Mouse (Mus musculus): ENCODE results near the gene Igf2bp2. TPM values are rescaled to one million over a fixed set of nuclear protein-coding genes. Genes with fewer than 3 reads are reported as not detected.

The Igf2bp2 gene
- polyA plus RNA-seq, 1 experiment: 1.8 TPM

DNA sequence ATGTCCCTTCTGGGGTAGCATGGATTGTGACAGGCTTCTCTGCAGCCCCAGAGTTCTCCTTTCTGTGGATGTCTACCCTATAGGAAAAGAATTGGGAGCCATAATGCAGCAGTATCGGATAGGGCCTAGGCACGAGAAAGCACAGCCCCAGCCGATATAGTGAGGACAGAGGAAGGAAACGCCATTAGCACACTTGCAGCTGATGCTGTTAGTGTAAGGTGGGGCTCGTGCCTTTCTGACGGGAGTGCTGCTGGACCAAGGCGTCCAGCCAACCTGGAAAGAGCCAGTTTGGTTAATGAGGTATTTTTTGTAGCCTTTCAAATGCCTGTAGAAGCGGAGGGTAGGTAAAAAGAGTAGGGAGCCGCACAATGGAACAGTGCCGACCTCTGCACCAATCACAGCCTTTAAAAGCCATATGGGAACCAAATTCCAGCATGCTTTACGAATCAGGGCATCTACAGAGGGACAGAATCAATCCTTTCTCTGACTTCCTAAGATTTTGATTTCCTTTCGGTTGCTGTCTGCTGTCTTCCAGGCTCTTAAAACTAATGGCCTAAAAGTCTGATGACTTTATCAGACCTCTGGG, 82.9 kb downstream of the Igf2bp2 start:
- no peak for TF ChIP-seq POLR2A (IDR thresholded peaks at IDR 0.05; ENCODE audit: control insufficient read depth, extremely low read depth, insufficient read depth, low read length, poor library complexity)
- TF ChIP-seq CTCF (IDR thresholded peaks at IDR 0.05; ENCODE audit: borderline replicate concordance, control insufficient read depth, extremely low read depth, insufficient read depth, low read length, poor library complexity): no peak
- DNase-seq: no peak
- no peaks in the 10 kb centered on the region for H3K36me3 ChIP-seq (ENCODE audit: control insufficient read depth, insufficient read depth, low read length)
- no peak overlapping the region for H3K4me3 ChIP-seq (ENCODE audit: control insufficient read depth, insufficient read depth, low read length)
- no peak overlapping the region for H3K27ac ChIP-seq (ENCODE audit: control insufficient read depth, insufficient read depth, low read length)
- H3K27me3 ChIP-seq (ENCODE audit: control insufficient read depth, insufficient read depth, low read length): no peaks in the 10 kb centered on the region
- peaks cover 8% of the 10 kb centered on the region for H3K4me1 ChIP-seq (replicated peaks; ENCODE audit: control insufficient read depth, insufficient read depth, low read length)
- whole genome bisulfite sequencing: 94% methylated on average over 12 of the region's 12 CpGs

GRCm38 (mm10) chr16:22076620-22076941, 86.5 kb downstream of the Igf2bp2 start:
- Histone ChIP-seq H3K4me3 (ENCODE audit: control insufficient read depth, insufficient read depth, low read length) (no peak overlapping the region), H3K4me1 (replicated peaks; ENCODE audit: control insufficient read depth, insufficient read depth, low read length) (peaks cover 13% of the 10 kb centered on the region), H3K27ac (ENCODE audit: control insufficient read depth, insufficient read depth, low read length) (no peak overlapping the region), H3K27me3 (ENCODE audit: control insufficient read depth, insufficient read depth, low read length) (no peaks in the 10 kb centered on the region), H3K36me3 (ENCODE audit: control insufficient read depth, insufficient read depth, low read length) (no peaks in the 10 kb centered on the region)
- WGBS: 79% methylated on average over 4 of the region's 4 CpGs
- DNase-seq: no peak
- no peak for TF ChIP-seq POLR2A (IDR thresholded peaks at IDR 0.05; ENCODE audit: control insufficient read depth, extremely low read depth, insufficient read depth, low read length, poor library complexity)

DNA sequence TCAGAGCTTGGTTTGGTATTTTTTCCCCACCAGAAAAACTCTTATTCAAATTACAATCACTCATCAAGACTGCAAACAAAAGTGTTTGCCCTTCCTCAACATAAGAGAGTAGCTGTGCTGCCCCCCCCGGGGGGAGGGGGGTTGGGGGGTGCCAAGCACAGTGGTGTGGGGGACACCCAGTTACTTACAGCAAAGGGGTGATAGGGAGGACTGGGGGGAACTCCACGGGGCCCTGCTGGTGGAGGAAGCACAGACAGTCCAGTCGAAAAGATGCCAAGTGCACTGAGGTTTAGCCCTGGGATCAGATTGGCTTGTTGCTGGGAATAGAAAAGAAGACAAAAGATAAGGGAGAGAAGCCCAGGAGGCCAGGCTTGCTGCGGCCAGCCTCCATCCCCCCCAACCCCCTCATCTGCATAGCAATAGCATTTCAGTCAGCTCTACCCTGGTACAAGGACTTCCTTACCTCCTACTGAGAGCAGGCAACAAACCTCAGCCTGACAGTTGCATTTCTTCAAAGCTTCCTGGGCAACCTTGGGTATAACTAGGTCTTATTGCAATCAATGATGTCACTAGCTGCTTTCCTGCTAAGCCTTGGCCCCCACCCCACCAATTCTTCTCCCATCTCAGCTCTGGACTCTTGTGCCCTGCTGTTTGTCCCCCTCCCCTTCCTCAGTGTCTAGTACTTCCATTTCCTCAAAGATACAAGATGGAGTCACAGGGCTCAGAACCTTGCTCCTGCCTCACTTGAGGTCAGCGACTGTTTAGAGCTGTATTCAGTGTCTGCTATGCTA, 87.1 kb downstream of the Igf2bp2 start:
- H3K4me3 ChIP-seq (ENCODE audit: control insufficient read depth, insufficient read depth, low read length): no peak overlapping the region
- H3K36me3 ChIP-seq (ENCODE audit: control insufficient read depth, insufficient read depth, low read length): no peaks in the 10 kb centered on the region
- H3K27ac ChIP-seq (ENCODE audit: control insufficient read depth, insufficient read depth, low read length): peak overlapping the region; percentile 79; the same call in 1 of the 2 replicates
- no peaks in the 10 kb centered on the region for H3K27me3 ChIP-seq (ENCODE audit: control insufficient read depth, insufficient read depth, low read length)
- H3K4me1 ChIP-seq (replicated peaks; ENCODE audit: control insufficient read depth, insufficient read depth, low read length): peaks cover 18% of the 10 kb centered on the region
- 54% methylated on average over 5 of the region's 5 CpGs for WGBS
- TF ChIP-seq POLR2A (IDR thresholded peaks at IDR 0.05; ENCODE audit: control insufficient read depth, extremely low read depth, insufficient read depth, low read length, poor library complexity) (no peak), CTCF (IDR thresholded peaks at IDR 0.05; ENCODE audit: borderline replicate concordance, control insufficient read depth, extremely low read depth, insufficient read depth, low read length, poor library complexity) (no peak)
- no peak for DNase-seq

- WGBS: 56% methylated on average over 6 of the region's 6 CpGs
- TF ChIP-seq POLR2A (IDR thresholded peaks at IDR 0.05; ENCODE audit: control insufficient read depth, extremely low read depth, insufficient read depth, low read length, poor library complexity): no peak
- no peak for TF ChIP-seq CTCF (IDR thresholded peaks at IDR 0.05; ENCODE audit: borderline replicate concordance, control insufficient read depth, extremely low read depth, insufficient read depth, low read length, poor library complexity)
Measured at GRCm38 (mm10) chr16:22075067-22075466, 88.0 kb downstream of the Igf2bp2 start.

GRCm38 (mm10) chr16:22071361-22071760, 91.7 kb downstream of the Igf2bp2 start:
- no peak overlapping the region for H3K27ac ChIP-seq (ENCODE audit: control insufficient read depth, insufficient read depth, low read length)
- TF ChIP-seq POLR2A (IDR thresholded peaks at IDR 0.05; ENCODE audit: control insufficient read depth, extremely low read depth, insufficient read depth, low read length, poor library complexity) (no peak), CTCF (IDR thresholded peaks at IDR 0.05; ENCODE audit: borderline replicate concordance, control insufficient read depth, extremely low read depth, insufficient read depth, low read length, poor library complexity) (no peak)
- H3K36me3 ChIP-seq (ENCODE audit: control insufficient read depth, insufficient read depth, low read length): no peaks in the 10 kb centered on the region
- no peaks in the 10 kb centered on the region for H3K27me3 ChIP-seq (ENCODE audit: control insufficient read depth, insufficient read depth, low read length)
- WGBS: 86% methylated on average over 7 of the region's 7 CpGs
- H3K4me1 ChIP-seq (replicated peaks; ENCODE audit: control insufficient read depth, insufficient read depth, low read length): peaks cover 31% of the 10 kb centered on the region
- H3K4me3 ChIP-seq (ENCODE audit: control insufficient read depth, insufficient read depth, low read length): no peak overlapping the region
- no peak for DNase-seq

More at GRCm38 (mm10) chr16:22075067-22075466, 88.0 kb downstream of the Igf2bp2 start:
- H3K27me3 ChIP-seq (ENCODE audit: control insufficient read depth, insufficient read depth, low read length): no peaks in the 10 kb centered on the region
- H3K27ac ChIP-seq (ENCODE audit: control insufficient read depth, insufficient read depth, low read length): no peak overlapping the region
- DNase-seq: no peak
- H3K36me3 ChIP-seq (ENCODE audit: control insufficient read depth, insufficient read depth, low read length): no peaks in the 10 kb centered on the region
- H3K4me1 ChIP-seq (replicated peaks; ENCODE audit: control insufficient read depth, insufficient read depth, low read length): peaks cover 20% of the 10 kb centered on the region
- no peak overlapping the region for H3K4me3 ChIP-seq (ENCODE audit: control insufficient read depth, insufficient read depth, low read length)

GRCm38 (mm10) chr16:22067406-22067805, 95.7 kb downstream of the Igf2bp2 start:
- DNase-seq: peak; percentile 48
- Histone ChIP-seq H3K36me3 (ENCODE audit: control insufficient read depth, insufficient read depth, low read length) (no peaks in the 10 kb centered on the region), H3K4me1 (replicated peaks; ENCODE audit: control insufficient read depth, insufficient read depth, low read length) (peaks cover 22% of the 10 kb centered on the region), H3K27ac (ENCODE audit: control insufficient read depth, insufficient read depth, low read length) (no peak overlapping the region; the same call in 1 of the 2 replicates), H3K27me3 (ENCODE audit: control insufficient read depth, insufficient read depth, low read length) (no peaks in the 10 kb centered on the region), H3K4me3 (ENCODE audit: control insufficient read depth, insufficient read depth, low read length) (no peak overlapping the region)
- TF ChIP-seq CTCF (IDR thresholded peaks at IDR 0.05; ENCODE audit: borderline replicate concordance, control insufficient read depth, extremely low read depth, insufficient read depth, low read length, poor library complexity) (no peak), POLR2A (IDR thresholded peaks at IDR 0.05; ENCODE audit: control insufficient read depth, extremely low read depth, insufficient read depth, low read length, poor library complexity) (no peak)
- 89% methylated on average over 8 of the region's 8 CpGs for WGBS
